Mouse (Mus musculus) spleen, adult 2 months (tissue): ENCODE data around the gene Selenon. TPM values are rescaled to one million over a fixed set of nuclear protein-coding genes. Genes with fewer than 3 reads are reported as not detected.

Source experiments
- DNase-seq, 2 experiments: peaks; one replicate each; pipeline versions ENCODE4 v3.0.0 to v3.0.0-alpha.2; 2012 to 2021; ENCODE audit warnings: low spot score in 2 of 2, low read depth in 1 of 2
- H3K27ac ChIP-seq: fragments of 200-500 bp; 2 replicates; pipeline ENCODE4 v1.5.1; 2012; ENCODE audit warnings: low read length, inconsistent platforms; ENCODE audit not compliant: insufficient read depth
- H3K27me3 ChIP-seq: fragments of 200-500 bp; 2 replicates; pipeline ENCODE4 v1.6.1; 2012; ENCODE audit warnings: mild to moderate bottlenecking, moderate library complexity, low read length, inconsistent platforms; ENCODE audit not compliant: control insufficient read depth, insufficient read depth
- H3K36me3 ChIP-seq: fragments of 200-500 bp; 2 replicates; pipeline ENCODE4 v1.6.1; 2012; ENCODE audit warnings: mild to moderate bottlenecking, low read length, inconsistent platforms; ENCODE audit not compliant: control insufficient read depth, insufficient read depth
- H3K4me1 ChIP-seq: fragments of 200-500 bp; 2 replicates; pipeline ENCODE4 v1.6.1; 2011; ENCODE audit warnings: inconsistent platforms; ENCODE audit not compliant: control insufficient read depth, insufficient read depth, insufficient read length
- H3K4me3 ChIP-seq: fragments of 200-500 bp; 2 replicates; pipeline ENCODE4 v1.5.1; 2011; ENCODE audit warnings: mild to moderate bottlenecking, inconsistent platforms; ENCODE audit not compliant: insufficient read depth, insufficient read length; ENCODE audit errors: extremely low read depth
- CTCF ChIP-seq: fragments of 200-500 bp; IDR thresholded peaks from 2 replicates; pipeline ENCODE4 v1.5.1; 2011; ENCODE audit warnings: mild to moderate bottlenecking, inconsistent platforms; ENCODE audit not compliant: insufficient read depth, insufficient read length, insufficient replicate concordance; ENCODE audit errors: extremely low read depth
- POLR2A ChIP-seq: fragments of 200-500 bp; IDR thresholded peaks from 2 replicates; pipeline ENCODE4 v1.6.1; 2011; ENCODE audit warnings: low read depth, low read length, inconsistent platforms
- WGBS: fragments of 180-500 bp; shearing (Covaris S2); methylation state at CpG from one replicate; pipeline ENCODE4 v1.1.7; 2018; 5-methylcytosine and 5-hydroxymethylcytosine counted together
- polyA plus RNA-seq: library from polyadenylated mRNA; depleted of rRNA; stranded (reverse); fragments of >200 nt; gene quantifications from 2 replicates; pipeline ENCODE4 v1.2.3, GENCODE M21; 2012

Gene Selenon
- polyA plus RNA-seq, 1 experiment, result 8.3 TPM

DNA sequence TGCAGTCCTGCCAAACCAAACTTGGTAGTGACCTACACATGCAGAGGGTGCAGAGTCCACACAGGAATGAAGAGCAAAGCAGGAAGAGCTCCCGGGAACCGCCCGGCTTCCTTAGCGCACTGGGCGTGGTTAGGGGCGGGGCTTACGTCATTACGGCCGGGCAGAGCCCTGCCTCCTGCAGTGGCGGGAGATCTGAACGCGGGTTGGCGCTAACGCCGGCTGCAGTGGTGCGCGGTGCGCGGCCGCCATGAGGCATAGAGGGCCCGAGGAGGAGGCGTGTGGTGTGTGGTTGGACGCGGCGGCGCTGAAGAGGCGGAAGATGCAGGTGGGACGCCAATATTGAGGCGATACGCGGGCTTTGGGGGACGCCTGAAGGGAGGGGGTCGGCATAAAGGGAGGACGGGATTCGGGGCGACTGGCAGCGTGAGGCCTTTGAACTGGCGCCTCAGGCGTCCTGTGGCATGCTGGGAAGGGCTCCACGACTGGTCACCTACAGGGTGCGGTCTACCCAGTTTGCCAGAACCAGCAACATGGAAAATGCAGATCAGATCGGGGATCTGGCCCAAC lies 41.0 kb downstream of the Selenon start, which contains the start of gene Aunip:
Aunip (plus strand) TSS at position 155 of the 567 bp plus-strand sequence.
- under 1% methylated on average over 42 of the region's 42 CpGs for WGBS
- Histone ChIP-seq H3K27me3 (0 out of 2 replicates have a peak, but pooled peaks cover 1% of the 10 kb centered on the region), H3K27ac (no peak within 1 kb of the TSS), H3K4me1 (peaks cover 6% of the 10 kb centered on the region; the same call in 1 of the 2 replicates), H3K36me3 (no peaks in the 10 kb centered on the region; the same call in 1 of the 2 replicates), H3K4me3 (peak within 1 kb of the TSS; percentile 59)
- TF ChIP-seq POLR2A (no peak; the same call in 1 of the 2 replicates), CTCF (no peak)
- peak; percentile 58 to 76 for DNase-seq

DNA sequence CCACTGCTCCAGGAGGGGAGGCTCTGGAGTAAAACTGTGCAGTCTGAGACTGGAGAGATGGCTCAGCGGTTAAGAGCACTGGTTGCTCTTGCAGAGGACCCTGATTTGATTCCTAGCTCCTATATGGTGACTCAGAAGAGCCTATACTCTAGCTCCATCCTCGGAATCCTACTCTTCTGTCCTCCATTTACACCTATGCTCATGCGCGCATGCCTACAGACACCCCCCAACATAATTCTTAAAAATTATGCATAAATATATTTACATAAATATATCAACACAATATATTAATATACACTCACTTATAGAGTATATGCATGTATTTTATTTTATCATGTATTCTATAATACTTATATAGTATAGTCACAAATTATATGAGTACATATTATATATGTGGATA lies 41.6 kb downstream of the Selenon start:
- 0 out of 2 replicates have a peak, but pooled peaks cover 1% of the 10 kb centered on the region for H3K27me3 ChIP-seq
- WGBS, result 94% methylated on average over 4 of the region's 4 CpGs
- no peak overlapping the region for H3K27ac ChIP-seq
- H3K4me3 ChIP-seq, result no peak overlapping the region
- no peak for DNase-seq
- no peaks in the 10 kb centered on the region; the same call in 1 of the 2 replicates for H3K36me3 ChIP-seq
- peaks cover 6% of the 10 kb centered on the region; the same call in 1 of the 2 replicates for H3K4me1 ChIP-seq
- TF ChIP-seq CTCF (no peak), POLR2A (no peak)

DNA sequence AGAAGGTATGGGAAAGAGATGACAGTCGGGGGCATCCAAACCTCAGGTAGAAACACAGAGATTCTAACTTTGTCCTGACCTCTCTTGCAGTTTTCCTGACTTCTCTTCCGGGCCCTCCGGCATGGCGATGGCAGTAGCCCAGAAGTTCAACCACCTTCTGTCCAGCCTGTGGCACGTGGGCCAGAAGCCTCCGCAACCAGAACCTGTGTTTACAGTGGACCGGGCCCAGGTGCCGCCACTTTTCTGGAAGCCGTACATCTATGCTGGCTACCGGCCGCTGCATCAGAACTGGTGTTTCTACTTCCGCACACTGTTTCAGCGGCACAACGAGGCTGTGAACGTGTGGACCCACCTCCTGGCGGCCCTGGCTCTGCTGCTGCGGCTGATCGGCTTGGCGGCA lies 45.3 kb downstream of the Selenon start:
- Histone ChIP-seq H3K27me3 (no peaks in the 10 kb centered on the region), H3K36me3 (no peaks in the 10 kb centered on the region; the same call in 1 of the 2 replicates), H3K27ac (no peak overlapping the region), H3K4me3 (no peak overlapping the region), H3K4me1 (peaks cover 3% of the 10 kb centered on the region; the same call in 1 of the 2 replicates)
- no peak for DNase-seq
- 94% methylated on average over 19 of the region's 19 CpGs for WGBS
- TF ChIP-seq POLR2A, result no peak
- TF ChIP-seq CTCF, result no peak

DNA sequence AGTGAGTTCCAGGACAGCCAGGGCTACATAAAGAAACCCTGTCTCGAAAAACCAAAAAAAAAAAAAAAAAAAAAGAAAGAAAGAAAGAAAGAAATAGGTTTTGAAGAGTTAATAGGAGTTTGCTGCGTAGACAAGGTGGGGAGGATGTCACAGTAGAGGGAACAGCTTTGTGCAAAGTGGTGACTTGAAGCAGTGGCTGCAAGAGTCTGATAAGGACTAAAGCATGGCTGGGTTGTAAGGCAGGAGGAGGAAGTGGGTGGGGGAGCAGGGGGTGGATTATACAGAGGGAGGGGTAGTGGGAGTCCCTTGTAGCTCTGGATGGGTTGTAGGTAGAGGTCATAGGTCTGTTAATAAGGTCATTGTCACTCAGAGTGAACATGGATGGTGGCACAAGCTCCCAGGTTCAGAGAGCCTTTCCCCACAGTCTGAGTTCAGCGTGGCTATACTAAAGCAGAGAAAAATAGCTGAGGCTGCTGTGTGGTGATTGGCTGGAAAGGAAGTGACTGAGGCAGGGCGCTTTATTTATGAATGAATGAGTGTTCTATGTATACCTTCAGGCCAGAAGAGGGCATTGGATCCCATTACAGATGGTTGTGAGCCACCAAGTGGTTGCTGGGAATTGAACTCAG lies 45.9 kb downstream of the Selenon start:
- WGBS, result 54% methylated on average over 3 of the region's 4 CpGs

DNA sequence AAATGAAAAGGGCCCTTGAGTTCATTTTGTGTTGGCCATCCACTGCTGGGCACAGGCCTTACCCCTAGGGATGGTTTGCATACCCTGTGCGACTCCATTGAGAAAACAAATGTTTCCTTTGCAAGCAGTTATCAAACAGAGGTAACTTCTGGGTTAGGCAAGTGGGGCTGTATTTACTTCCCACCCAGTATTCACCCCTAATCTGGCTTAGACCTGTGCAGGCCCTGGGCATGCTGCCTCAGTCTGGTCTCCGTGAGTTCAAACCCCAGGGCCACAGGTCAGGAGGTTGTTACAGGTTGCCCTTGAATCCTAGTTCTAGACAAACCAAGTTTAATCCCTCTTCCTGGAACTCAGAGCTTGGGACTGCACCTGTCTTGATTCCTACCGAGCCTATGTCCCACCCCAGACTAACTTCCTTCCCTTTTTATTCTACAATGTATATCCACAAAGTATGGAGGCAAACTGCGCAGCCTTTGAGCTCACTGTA lies 46.6 kb downstream of the Selenon start:
- H3K27me3 ChIP-seq, result no peaks in the 10 kb centered on the region
- WGBS, result 71% methylated on average over 4 of the region's 4 CpGs
- H3K36me3 ChIP-seq, result no peaks in the 10 kb centered on the region; the same call in 1 of the 2 replicates
- TF ChIP-seq CTCF, result no peak
- no peak for TF ChIP-seq POLR2A
- H3K4me3 ChIP-seq, result no peak overlapping the region
- no peak overlapping the region for H3K27ac ChIP-seq
- no peaks in the 10 kb centered on the region for H3K4me1 ChIP-seq
- no peak for DNase-seq

More for the DNA sequence above, 45.9 kb downstream of the Selenon start:
- DNase-seq, result no peak
- H3K4me1 ChIP-seq, result peaks cover under 1% of the 10 kb centered on the region; the same call in 1 of the 2 replicates
- no peak overlapping the region for H3K27ac ChIP-seq
- H3K27me3 ChIP-seq, result no peaks in the 10 kb centered on the region
- TF ChIP-seq CTCF, result no peak
- no peak for TF ChIP-seq POLR2A
- H3K36me3 ChIP-seq, result no peaks in the 10 kb centered on the region; the same call in 1 of the 2 replicates
- no peak overlapping the region for H3K4me3 ChIP-seq

DNA sequence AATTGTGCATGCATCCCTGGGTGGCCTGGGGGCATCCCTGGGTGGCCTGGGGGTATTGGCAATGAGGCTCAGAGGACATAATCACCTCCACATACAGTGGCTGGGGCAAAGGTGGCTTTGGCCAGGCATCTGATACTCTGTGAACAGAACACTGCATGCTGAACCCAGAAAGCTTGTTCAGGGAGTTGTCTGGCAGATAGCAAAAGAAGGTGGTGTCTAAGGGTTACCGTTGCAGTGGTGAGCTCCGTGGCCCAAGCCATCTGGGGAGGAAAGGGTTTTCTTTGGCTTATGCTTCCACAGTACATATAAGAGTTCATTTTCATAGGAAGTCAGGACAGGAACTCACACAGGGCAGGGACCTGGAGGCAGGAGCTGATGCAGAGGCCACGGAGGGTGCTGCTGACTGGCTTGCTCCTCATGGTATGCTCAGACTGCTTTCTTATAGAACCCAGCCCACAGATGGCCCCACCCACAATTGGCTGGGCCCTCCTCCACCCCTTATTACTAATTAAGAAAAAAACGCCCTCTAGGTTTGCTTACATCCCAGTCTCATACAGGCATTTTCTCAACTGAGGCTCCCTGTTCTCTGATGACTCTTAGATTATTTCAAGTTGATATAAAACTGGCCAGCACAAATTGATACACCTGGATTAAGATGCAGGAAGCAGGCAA lies 48.1 kb downstream of the Selenon start:
- 77% methylated on average over 4 of the region's 4 CpGs for WGBS
- Histone ChIP-seq H3K4me3 (no peak overlapping the region), H3K36me3 (no peaks in the 10 kb centered on the region; the same call in 1 of the 2 replicates), H3K27me3 (no peaks in the 10 kb centered on the region), H3K27ac (no peak overlapping the region), H3K4me1 (no peaks in the 10 kb centered on the region)
- no peak for TF ChIP-seq POLR2A
- no peak for TF ChIP-seq CTCF
- no peak for DNase-seq
